Mouse (Mus musculus) intestine, postnatal 0 days (tissue): ENCODE data around the gene Zfp729a. TPM values are rescaled to one million over a fixed set of nuclear protein-coding genes. Genes with fewer than 3 reads are reported as not detected.

Source experiments
- ATAC-seq: fragments of 200-750 bp; cut with Nextera tagmentation; 2 replicates; pipeline ENCODE4 v1.8.0; 2017; ENCODE audit warnings: mild to moderate bottlenecking, moderate TSS enrichment, moderate library complexity
- H3K27ac ChIP-seq: fragments of 300-500 bp; sonication (generic); 2 replicates; pipeline ENCODE4 v1.5.1; 2014; ENCODE audit warnings: mild to moderate bottlenecking, low read depth, low read length, moderate library complexity
- H3K27me3 ChIP-seq: fragments of 300-500 bp; sonication (generic); replicated peaks from 2 replicates; pipeline ENCODE4 v1.6.1; 2014; ENCODE audit warnings: low read length, mixed read lengths; ENCODE audit not compliant: control insufficient read depth, insufficient read depth
- H3K36me3 ChIP-seq: fragments of 300-500 bp; sonication (generic); 2 replicates; pipeline ENCODE4 v1.6.1; 2014; ENCODE audit warnings: mild to moderate bottlenecking, moderate library complexity; ENCODE audit not compliant: control insufficient read depth, insufficient read depth
- H3K4me1 ChIP-seq: fragments of 300-500 bp; sonication (generic); replicated peaks from 2 replicates; pipeline ENCODE4 v1.6.1; 2014; ENCODE audit warnings: antibody characterized with exemption, low read length, mixed read lengths; ENCODE audit not compliant: control insufficient read depth, insufficient read depth
- H3K4me2 ChIP-seq: fragments of 300-500 bp; sonication (generic); replicated peaks from 2 replicates; pipeline ENCODE4 v1.6.1; 2014; ENCODE audit warnings: low read depth, mild to moderate bottlenecking, moderate library complexity
- H3K4me3 ChIP-seq: fragments of 300-500 bp; sonication (generic); 2 replicates; pipeline ENCODE4 v1.5.1; 2014; ENCODE audit warnings: low read depth, low read length
- H3K9ac ChIP-seq: fragments of 300-500 bp; sonication (generic); 2 replicates; pipeline ENCODE4 v1.6.1; 2014; ENCODE audit warnings: mild to moderate bottlenecking, low read depth, low read length
- H3K9me3 ChIP-seq: fragments of 300-500 bp; sonication (generic); 2 replicates; pipeline ENCODE4 v1.6.1; 2016; ENCODE audit warnings: mixed run types; ENCODE audit not compliant: control insufficient read depth
- CTCF ChIP-seq: sonication (generic); IDR thresholded peaks from 2 replicates; pipeline ENCODE4 v1.5.1; 2016; ENCODE audit warnings: low read depth, mild to moderate bottlenecking, control low read depth, antibody characterized with exemption, moderate library complexity
- WGBS: fragments of 180-500 bp; shearing (Covaris S2); extraction: QIAGEN DNeasy Blood & Tissue Kit; methylation state at CpG from one replicate; pipeline ENCODE4 v1.1.7; 2014; 5-methylcytosine and 5-hydroxymethylcytosine counted together
- polyA plus RNA-seq: library from polyadenylated mRNA; unstranded; fragments of >200 nt; fragmentation: Nextera tagmentation; extraction: Ambion mirVana; gene quantifications from 2 replicates; pipeline ENCODE4 v1.2.1, GENCODE M21; 2015

The Zfp729a gene
- polyA plus RNA-seq, 1 experiment from 2014 or later = 1.9 TPM

DNA sequence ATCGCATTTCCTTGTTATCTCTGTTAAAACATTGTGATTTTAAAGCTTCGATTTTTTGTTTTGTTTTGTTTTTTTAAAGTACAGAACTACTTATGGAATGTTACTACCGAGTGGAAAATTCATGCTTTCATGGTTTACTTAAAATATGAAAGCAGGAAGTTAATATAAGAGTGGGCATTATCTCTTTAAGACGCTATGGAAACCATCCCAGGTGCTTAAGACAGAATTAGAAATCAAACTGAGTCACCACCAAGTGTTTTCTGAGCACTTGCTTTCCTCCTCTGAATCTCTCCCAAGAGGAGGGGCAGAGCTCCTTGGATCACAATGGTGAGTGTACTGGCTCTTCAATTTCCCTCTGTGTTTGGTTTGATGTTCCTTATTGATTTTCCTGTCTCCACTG is 27.5 kb downstream of the Zfp729a start:
- TF ChIP-seq CTCF = no peak
- Histone ChIP-seq H3K4me3 (no peak overlapping the region), H3K9me3 (no peaks in the 10 kb centered on the region), H3K4me1 (no peaks in the 10 kb centered on the region), H3K27ac (no peak overlapping the region), H3K9ac (no peak overlapping the region), H3K27me3 (no peaks in the 10 kb centered on the region), H3K4me2 (peak overlapping the region; percentile 68; the same call in 1 of the 2 replicates), H3K36me3 (no peaks in the 10 kb centered on the region)
- 80% methylated on average over 4 of the region's 4 CpGs for WGBS
- no peak for ATAC-seq

DNA sequence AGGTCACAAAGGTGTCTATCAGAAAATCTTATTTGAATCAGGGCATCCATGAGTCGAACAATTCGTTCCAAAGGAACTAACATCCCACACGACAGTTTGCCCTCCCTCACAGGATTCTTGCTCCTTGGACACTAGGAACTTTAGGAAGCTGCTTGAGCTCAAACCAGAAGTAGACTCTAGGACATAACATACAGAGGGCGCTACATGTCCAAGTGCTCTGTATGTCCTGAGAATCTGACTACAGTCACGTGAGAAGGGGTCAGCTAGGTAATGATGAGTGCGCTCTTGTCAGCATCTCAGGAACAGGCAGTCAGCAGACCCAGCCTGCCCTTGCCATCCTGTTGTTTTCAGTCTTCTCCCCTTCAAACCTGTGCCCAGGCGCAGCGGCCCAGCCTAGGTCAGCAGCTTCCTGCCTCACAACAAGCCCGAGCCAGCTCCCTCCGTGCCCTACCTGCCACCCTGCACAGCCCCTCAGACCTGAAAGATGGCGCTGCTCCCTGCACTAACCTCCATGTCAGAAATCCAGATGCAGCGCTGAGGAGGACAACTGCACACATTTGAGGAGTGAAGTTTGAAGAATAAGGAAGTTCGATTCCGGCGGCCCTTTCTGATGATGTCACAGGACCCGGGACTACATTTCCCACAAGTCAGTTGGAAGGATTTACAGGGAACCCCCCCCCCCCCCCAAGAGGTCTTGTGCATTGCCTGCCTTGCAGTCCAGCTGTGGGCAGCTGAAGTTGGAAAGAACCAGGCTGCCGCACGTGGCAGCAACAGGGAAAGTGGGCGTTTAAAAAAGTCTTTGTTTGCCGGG is 28.3 kb downstream of the Zfp729a start, which contains the start of gene Zfp729b:
Gene Zfp729b, minus strand, starts transcription at position 642 of the 811 bp plus-strand sequence.
- 3% methylated on average over 20 of the region's 20 CpGs for WGBS
- Histone ChIP-seq H3K4me2 (peak within 1 kb of the TSS; percentile 68), H3K36me3 (no peaks in the 10 kb centered on the region), H3K27me3 (no peaks in the 10 kb centered on the region), H3K27ac (peak within 1 kb of the TSS; percentile 90), H3K9me3 (no peaks in the 10 kb centered on the region), H3K4me1 (no peaks in the 10 kb centered on the region), H3K4me3 (peak within 1 kb of the TSS; percentile 81), H3K9ac (peak within 1 kb of the TSS; percentile 77)
- TF ChIP-seq CTCF = peak; percentile 77
- peak; percentile 98 for ATAC-seq

DNA sequence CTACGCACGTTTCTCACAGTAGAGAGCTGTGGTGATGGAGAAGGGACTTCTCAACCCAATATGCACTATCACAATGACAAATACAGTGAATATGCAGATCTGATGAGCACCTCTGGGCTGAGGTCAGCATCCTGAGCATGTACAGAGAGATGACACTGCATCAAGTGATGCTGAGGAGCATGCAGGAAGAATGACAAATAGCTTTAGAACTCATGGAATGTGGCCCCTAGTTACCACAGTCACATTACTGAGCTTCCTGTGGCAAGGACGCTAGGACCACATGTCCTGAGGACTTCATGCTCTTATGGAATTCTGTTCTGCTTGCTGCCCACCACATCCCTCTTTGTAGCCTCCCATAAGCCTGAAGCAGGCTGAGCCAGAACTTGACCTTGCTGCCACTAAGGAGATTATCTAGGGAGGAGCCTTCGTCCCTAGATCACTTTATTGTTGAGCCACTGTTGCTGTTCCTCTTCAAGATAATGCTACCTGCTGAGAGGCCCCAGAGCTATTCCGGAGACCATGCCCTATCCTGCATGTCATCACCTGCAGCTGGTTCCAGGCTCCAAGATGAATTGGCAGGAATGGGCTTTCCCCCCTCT is 64.9 kb downstream of the Zfp729a start:
- no peaks in the 10 kb centered on the region for H3K9me3 ChIP-seq
- TF ChIP-seq CTCF = no peak
- no peak for ATAC-seq
- no peak overlapping the region for H3K4me3 ChIP-seq
- no peak overlapping the region for H3K27ac ChIP-seq
- no peaks in the 10 kb centered on the region for H3K27me3 ChIP-seq
- no peaks in the 10 kb centered on the region for H3K4me1 ChIP-seq
- no peaks in the 10 kb centered on the region for H3K36me3 ChIP-seq
- 69% methylated on average over 5 of the region's 5 CpGs for WGBS
- no peak overlapping the region for H3K9ac ChIP-seq
- H3K4me2 ChIP-seq = no peak overlapping the region

Other genes starting within 250 kb of the Zfp729a start
- 4.1 and 5.0 TPM in 2 replicates for gene Zfp429, start 238.0 kb downstream of the Zfp729a start, polyA plus RNA-seq
- gene Zfp459, start 216.4 kb downstream of the Zfp729a start, polyA plus RNA-seq = 1.1 and 1.2 TPM in 2 replicates
- 3.0 and 3.2 TPM in 2 replicates for gene Zfp874a, start 186.2 kb downstream of the Zfp729a start, polyA plus RNA-seq
- gene Zfp874b, start 153.5 kb downstream of the Zfp729a start, polyA plus RNA-seq = 1.2 and 1.3 TPM in 2 replicates
- gene Zfp58, start 137.2 kb downstream of the Zfp729a start, polyA plus RNA-seq = 4.1 and 4.7 TPM in 2 replicates
- gene Gm26965, start 111.6 kb downstream of the Zfp729a start, polyA plus RNA-seq = not detected in 2 replicates
- gene Zfp87, start 111.6 kb downstream of the Zfp729a start, polyA plus RNA-seq = 23.2 and 23.9 TPM in 2 replicates
- 2.9 and 3.7 TPM in 2 replicates for gene Zfp748, start 84.0 kb downstream of the Zfp729a start, polyA plus RNA-seq
- gene Zfp729b, start 28.1 kb downstream of the Zfp729a start, polyA plus RNA-seq = 1.9 and 2.3 TPM in 2 replicates
- gene Gm49345, start within 50 bp of the Zfp729a start, polyA plus RNA-seq = not detected in 2 replicates
- 3.9 and 4.6 TPM in 2 replicates for gene Zfp738, start 49.3 kb upstream of the Zfp729a start, polyA plus RNA-seq
- 1.9 TPM in 2 replicates for gene Zfp65, start 91.4 kb upstream of the Zfp729a start, polyA plus RNA-seq
- gene Zfp85, start 117.4 kb upstream of the Zfp729a start, polyA plus RNA-seq = 1.8 and 1.9 TPM in 2 replicates
- 0.50 and 0.70 TPM in 2 replicates for gene Zfp493, start 141.9 kb upstream of the Zfp729a start, polyA plus RNA-seq
- 2.3 and 2.8 TPM in 2 replicates for gene Zfp273, start 175.9 kb upstream of the Zfp729a start, polyA plus RNA-seq
- gene Gm10037, start 193.3 kb upstream of the Zfp729a start, polyA plus RNA-seq = 0.47 TPM in 1 of 2 replicates, not detected in the other
- not detected in 2 replicates for gene BC048507, start 225.5 kb upstream of the Zfp729a start, polyA plus RNA-seq